In genomic region chr15:77800511-77800910, GRCm38 (mm10) we compare ENCODE assay signal across 9 mouse cellular contexts. TPM values are rescaled to one million over a fixed set of nuclear protein-coding genes. Genes with fewer than 3 reads are reported as not detected.
DNase-seq lines count a peak whose midpoint lies in the region; ATAC-seq lines count a peak whose summit lies in the region.
"Had no signal": no experiment of that assay in that cellular context is flagged by ENCODE, and none has a peak within 500 bp of the region (broad histone marks: within the 10 kb centered on the region; RNA-seq: fewer than 3 reads in every experiment).

No protein-coding gene starts in this region.

- no peak overlapping the region for H3K4me3 ChIP-seq in midbrain, embryonic 12.5 days
- H3K4me3 ChIP-seq in midbrain, embryonic 14.5 days (replicated peaks; ENCODE audit: low read depth, low read length): no peak overlapping the region
- H3K4me3 ChIP-seq in embryonic facial prominence, embryonic 13.5 days: no peak overlapping the region
- H3K4me3 ChIP-seq in hindbrain, embryonic 14.5 days (replicated peaks; ENCODE audit: low read length): no peak overlapping the region
- H3K4me3 ChIP-seq: hindbrain, embryonic 15.5 days had no signal

- H3K9ac ChIP-seq in midbrain, embryonic 12.5 days (replicated peaks): 0 out of 2 replicates have a peak overlapping the region, but pooled peaks have one; percentile 11
- H3K9ac ChIP-seq in midbrain, embryonic 14.5 days (replicated peaks; ENCODE audit: low read length): no peak overlapping the region
- no peak overlapping the region for H3K9ac ChIP-seq in embryonic facial prominence, embryonic 13.5 days
- H3K9ac ChIP-seq in hindbrain, embryonic 14.5 days: no peak overlapping the region
- H3K9ac ChIP-seq: hindbrain, embryonic 15.5 days had no signal

- DNase-seq in midbrain, embryonic 14.5 days: no peak
- DNase-seq in Muller cell, postnatal 12 days (ENCODE audit: inconsistent ontology term): peak; percentile 87
- no peak for DNase-seq in hindbrain, embryonic 14.5 days (ENCODE audit: low spot score)
- DNase-seq in liver: peak; percentile 33
- DNase-seq in c-Kit-positive CD71-positive TER-119-positive erythroid progenitor cells, embryonic 14.5 days (ENCODE audit: low spot score): no peak

- no peak overlapping the region for H3K4me2 ChIP-seq in midbrain, embryonic 12.5 days (replicated peaks)
- H3K4me2 ChIP-seq in midbrain, embryonic 14.5 days (ENCODE audit: low read length): no peak overlapping the region
- H3K4me2 ChIP-seq in embryonic facial prominence, embryonic 13.5 days: no peak overlapping the region
- H3K4me2 ChIP-seq in hindbrain, embryonic 14.5 days (replicated peaks): no peak overlapping the region
- H3K4me2 ChIP-seq: hindbrain, embryonic 15.5 days had no signal

- no peak for ATAC-seq in midbrain, embryonic 12.5 days (ENCODE audit: low FRiP score, low read depth)
- no peak for ATAC-seq in midbrain, embryonic 14.5 days (ENCODE audit: low FRiP score, low TSS enrichment)
- ATAC-seq in embryonic facial prominence, embryonic 13.5 days (ENCODE audit: insufficient number of reproducible peaks, insufficient read depth, low FRiP score, low TSS enrichment, low read depth): no peak
- no peak for ATAC-seq in hindbrain, embryonic 14.5 days (ENCODE audit: low FRiP score)
- peak; percentile 88 for ATAC-seq in neutrophil, adult 5-6 weeks (ENCODE audit: extremely low read depth, insufficient number of reproducible peaks, low FRiP score, poor library complexity, severe bottlenecking)

- H3K9me3 ChIP-seq in midbrain, embryonic 12.5 days: no peaks in the 10 kb centered on the region
- H3K9me3 ChIP-seq in midbrain, embryonic 14.5 days (ENCODE audit: control insufficient read depth, low read length): no peaks in the 10 kb centered on the region
- no peaks in the 10 kb centered on the region for H3K9me3 ChIP-seq in embryonic facial prominence, embryonic 13.5 days
- no peaks in the 10 kb centered on the region for H3K9me3 ChIP-seq in hindbrain, embryonic 14.5 days (ENCODE audit: control insufficient read depth, low read length)
- H3K9me3 ChIP-seq: hindbrain, embryonic 15.5 days had no signal

- H3K27ac ChIP-seq in midbrain, embryonic 12.5 days (replicated peaks): peak overlapping the region; percentile 39; the same call in 1 of the 2 replicates
- H3K27ac ChIP-seq in midbrain, embryonic 14.5 days (replicated peaks; ENCODE audit: low read depth, low read length): no peak overlapping the region
- peak overlapping the region; percentile 97 for H3K27ac ChIP-seq in embryonic facial prominence, embryonic 13.5 days
- 0 out of 2 replicates have a peak overlapping the region, but pooled peaks have one; percentile 23 for H3K27ac ChIP-seq in hindbrain, embryonic 14.5 days

- H3K4me1 ChIP-seq in midbrain, embryonic 12.5 days: peaks cover 16% of the 10 kb centered on the region
- 0 out of 2 replicates have a peak, but pooled peaks cover 5% of the 10 kb centered on the region for H3K4me1 ChIP-seq in midbrain, embryonic 14.5 days (ENCODE audit: control insufficient read depth, insufficient read depth, low read length)
- peaks cover 61% of the 10 kb centered on the region for H3K4me1 ChIP-seq in embryonic facial prominence, embryonic 13.5 days
- peaks cover 12% of the 10 kb centered on the region for H3K4me1 ChIP-seq in hindbrain, embryonic 14.5 days (replicated peaks; ENCODE audit: control insufficient read depth, insufficient read depth, low read length)

- H3K36me3 ChIP-seq in midbrain, embryonic 12.5 days: peaks cover 10% of the 10 kb centered on the region; the same call in 1 of the 2 replicates
- peaks cover 5% of the 10 kb centered on the region; the same call in 1 of the 2 replicates for H3K36me3 ChIP-seq in midbrain, embryonic 14.5 days (ENCODE audit: control insufficient read depth, insufficient read depth, low read length)
- H3K36me3 ChIP-seq in embryonic facial prominence, embryonic 13.5 days: peaks cover 60% of the 10 kb centered on the region
- peaks cover 11% of the 10 kb centered on the region for H3K36me3 ChIP-seq in hindbrain, embryonic 14.5 days (replicated peaks; ENCODE audit: control insufficient read depth, insufficient read depth)
- H3K36me3 ChIP-seq: hindbrain, embryonic 15.5 days had no signal

- no peaks in the 10 kb centered on the region for H3K27me3 ChIP-seq in midbrain, embryonic 12.5 days
- H3K27me3 ChIP-seq in midbrain, embryonic 14.5 days (ENCODE audit: control insufficient read depth, insufficient read depth, low read length): no peaks in the 10 kb centered on the region
- no peaks in the 10 kb centered on the region for H3K27me3 ChIP-seq in embryonic facial prominence, embryonic 13.5 days
- H3K27me3 ChIP-seq in hindbrain, embryonic 14.5 days (ENCODE audit: control insufficient read depth, insufficient read depth, low read length): no peaks in the 10 kb centered on the region
- H3K27me3 ChIP-seq: hindbrain, embryonic 15.5 days had no signal

RNA-seq across cellular contexts. Expression of gene Myh9, which starts 41.5 kb away (rescaled TPM):
- 24.9 and 29.1 TPM in 2 replicates for polyA plus RNA-seq in midbrain, embryonic 12.5 days (2016; fragmentation: Nextera tagmentation; extraction: Ambion mirVana)
- polyA plus RNA-seq in midbrain, embryonic 14.5 days (2014; fragmentation: Nextera tagmentation; extraction: Ambion mirVana): 7.3 and 14.8 TPM in 2 replicates
- polyA plus RNA-seq in embryonic facial prominence, embryonic 13.5 days (2015; fragmentation: Nextera tagmentation; extraction: Ambion mirVana): 36.2 and 41.0 TPM in 2 replicates
- polyA plus RNA-seq in hindbrain, embryonic 14.5 days (2014; fragmentation: Nextera tagmentation; extraction: Ambion mirVana): 14.4 and 14.6 TPM in 2 replicates
- 1,152 and 1,215 TPM in 2 replicates for total RNA-seq in neutrophil, adult 5-6 weeks (2017)

RNA-seq across cellular contexts. Expression of gene Apol8, which starts 43.7 kb away (rescaled TPM):
- polyA plus RNA-seq in midbrain, embryonic 12.5 days (2016; fragmentation: Nextera tagmentation; extraction: Ambion mirVana): 0.22 and 0.40 TPM in 2 replicates
- polyA plus RNA-seq in midbrain, embryonic 14.5 days (2014; fragmentation: Nextera tagmentation; extraction: Ambion mirVana): 0.11 TPM in 2 replicates
- 0.22 and 0.32 TPM in 2 replicates for polyA plus RNA-seq in embryonic facial prominence, embryonic 13.5 days (2015; fragmentation: Nextera tagmentation; extraction: Ambion mirVana)
- not detected in 2 replicates for polyA plus RNA-seq in hindbrain, embryonic 14.5 days (2014; fragmentation: Nextera tagmentation; extraction: Ambion mirVana)
- total RNA-seq in neutrophil, adult 5-6 weeks (2017): 0.81 and 2.5 TPM in 2 replicates

Comparison
In these comparisons a context has a peak if more than half of its experiments do, and no peak if none do; other contexts are left out.
1. DNase-seq: peak in Muller cell, postnatal 12 days (single experiment) and liver (single experiment); none in midbrain, embryonic 14.5 days (single experiment), hindbrain, embryonic 14.5 days (single experiment) and c-Kit-positive CD71-positive TER-119-positive erythroid progenitor cells, embryonic 14.5 days (single experiment).